Mouse (Mus musculus) G1E (cell line): ENCODE measurements around the gene Dnajb4. TPM values are rescaled to one million over a fixed set of nuclear protein-coding genes. Genes with fewer than 3 reads are reported as not detected.
"Not testable (repeated sequence)": the region's sequence is repeated elsewhere in the genome, so short reads cannot be mapped to it uniquely, and the experiment has no call there.

Experiments
- ATAC-seq: 2 replicates; pipeline ENCODE4 v1.8.0; 2016; ENCODE audit warnings: mild to moderate bottlenecking; ENCODE audit not compliant: insufficient number of reproducible peaks, poor library complexity, low FRiP score, severe bottlenecking; ENCODE audit errors: extremely low read depth
- DNase-seq: peaks from one replicate; pipeline ENCODE4 v3.0.0; 2012; ENCODE audit warnings: low spot score
- H3K27me3 ChIP-seq: 2 replicates; pipeline ENCODE4 v1.6.1; 2012; ENCODE audit warnings: mild to moderate bottlenecking, low read length, inconsistent platforms; ENCODE audit not compliant: insufficient read depth
- H3K36me3 ChIP-seq: replicated peaks from 2 replicates; pipeline ENCODE3; 2012; ENCODE audit warnings: mild to moderate bottlenecking, inconsistent platforms
- H3K4me1 ChIP-seq: 2 replicates; pipeline ENCODE4 v1.6.1; 2012; ENCODE audit warnings: low read depth, low read length, inconsistent platforms, mixed read lengths; ENCODE audit not compliant: insufficient read depth
- H3K4me3 ChIP-seq: 2 replicates; pipeline ENCODE4 v1.5.1; 2012; ENCODE audit warnings: low read depth, mild to moderate bottlenecking, inconsistent platforms, low read length, moderate library complexity, mixed read lengths
- H3K9me3 ChIP-seq: replicated peaks from 2 replicates; pipeline ENCODE4 v1.6.1; 2012; ENCODE audit warnings: inconsistent platforms
- CTCF ChIP-seq: IDR thresholded peaks from 2 replicates; pipeline ENCODE4 v1.5.1; 2012; ENCODE audit warnings: low read depth, low read length, inconsistent platforms, mixed read lengths
- GATA1 ChIP-seq: IDR thresholded peaks from 2 replicates; pipeline ENCODE4 v1.6.1; 2012; ENCODE audit warnings: borderline replicate concordance, low read length, inconsistent platforms, mixed read lengths
- GATA2 ChIP-seq: IDR thresholded peaks from 2 replicates; pipeline ENCODE4 v1.6.1; 2012; ENCODE audit warnings: low read depth, low read length, inconsistent platforms, borderline replicate concordance
- POLR2AphosphoS5 ChIP-seq: IDR thresholded peaks from 2 replicates; pipeline ENCODE4 v1.6.1; 2012; ENCODE audit warnings: low read depth, low read length, inconsistent platforms; ENCODE audit not compliant: insufficient replicate concordance
- TAL1 ChIP-seq: conservative IDR thresholded peaks from 2 replicates; pipeline ENCODE4 v1.6.1; 2012; ENCODE audit warnings: low read depth, low read length, inconsistent platforms, mixed read lengths
- polyA plus RNA-seq: library from polyadenylated mRNA; stranded (reverse); fragments of >175 nt; gene quantifications from 2 replicates; pipeline ENCODE4 v1.2.3, GENCODE M21; 2012
- total RNA-seq, 2 experiments: library from RNA; stranded (forward) in 1 of 2; stranded (reverse) in 1 of 2; fragments of 200-1000 nt in 1 of 2; fragments of >200 nt in 1 of 2; fragmentation: Nextera tagmentation in 1 of 2; gene quantifications; 2 replicates each; pipeline ENCODE4 v1.2.3; 2014 to 2017

The Dnajb4 gene
- total and polyA plus RNA-seq, 3 experiments = 1.3 to 27.3 (median 26.4) TPM

GRCm38 (mm10) chr3:152203411-152203810 is 6.7 kb downstream of the Dnajb4 start:
- Histone ChIP-seq H3K27me3 (no peaks in the 10 kb centered on the region), H3K4me3 (no peak overlapping the region), H3K9me3 (no peaks in the 10 kb centered on the region), H3K4me1 (peaks cover 20% of the 10 kb centered on the region), H3K36me3 (peaks cover 16% of the 10 kb centered on the region)
- ATAC-seq = no peak
- no peak for TF ChIP-seq CTCF
- no peak for TF ChIP-seq GATA1
- no peak for TF ChIP-seq TAL1
- TF ChIP-seq POLR2AphosphoS5 = no peak
- no peak for TF ChIP-seq GATA2
- DNase-seq = no peak

- Histone ChIP-seq H3K36me3 (peaks cover 14% of the 10 kb centered on the region), H3K4me3 (no peak overlapping the region), H3K27me3 (no peaks in the 10 kb centered on the region), H3K4me1 (peaks cover 16% of the 10 kb centered on the region), H3K9me3 (no peaks in the 10 kb centered on the region)
- DNase-seq = no peak
- ATAC-seq = no peak
- no peak for TF ChIP-seq POLR2AphosphoS5
- TF ChIP-seq GATA1 = no peak
- no peak for TF ChIP-seq CTCF
- TF ChIP-seq GATA2 = no peak
- TF ChIP-seq TAL1 = no peak
Measured at GRCm38 (mm10) chr3:152202942-152203341, 7.2 kb downstream of the Dnajb4 start.

GRCm38 (mm10) chr3:152201651-152202050 is 8.5 kb downstream of the Dnajb4 start:
- peaks cover 18% of the 10 kb centered on the region for H3K4me1 ChIP-seq
- no peak overlapping the region for H3K4me3 ChIP-seq
- DNase-seq (no peak), ATAC-seq (no peak)
- H3K27me3 ChIP-seq = no peaks in the 10 kb centered on the region
- no peaks in the 10 kb centered on the region for H3K9me3 ChIP-seq
- H3K36me3 ChIP-seq = peaks cover 4% of the 10 kb centered on the region
- TF ChIP-seq POLR2AphosphoS5 (no peak), GATA1 (no peak), CTCF (no peak), GATA2 (no peak), TAL1 (no peak)

GRCm38 (mm10) chr3:152201181-152201580 is 8.9 kb downstream of the Dnajb4 start:
- no peak for DNase-seq
- Histone ChIP-seq H3K4me1 (peaks cover 18% of the 10 kb centered on the region), H3K27me3 (no peaks in the 10 kb centered on the region), H3K9me3 (no peaks in the 10 kb centered on the region), H3K36me3 (peaks cover 2% of the 10 kb centered on the region), H3K4me3 (no peak overlapping the region)
- TF ChIP-seq POLR2AphosphoS5 (no peak), TAL1 (no peak), GATA2 (no peak), GATA1 (no peak)
- ATAC-seq = no peak

GRCm38 (mm10) chr3:152199125-152199524 is 11.0 kb downstream of the Dnajb4 start:
- DNase-seq (no peak), ATAC-seq (no peak)
- no peak overlapping the region for H3K4me3 ChIP-seq
- H3K27me3 ChIP-seq = no peaks in the 10 kb centered on the region
- peaks cover 11% of the 10 kb centered on the region for H3K4me1 ChIP-seq
- TF ChIP-seq GATA2 (no peak), CTCF (no peak), GATA1 (no peak), POLR2AphosphoS5 (no peak)
- H3K36me3 ChIP-seq = peaks cover 2% of the 10 kb centered on the region
- H3K9me3 ChIP-seq = no peaks in the 10 kb centered on the region

- not testable (repeated sequence) for DNase-seq, ATAC-seq, H3K36me3 ChIP-seq, H3K27me3 ChIP-seq, H3K9me3 ChIP-seq, H3K4me3 ChIP-seq, H3K4me1 ChIP-seq
Measured at GRCm38 (mm10) chr3:152197246-152197645, 12.9 kb downstream of the Dnajb4 start.

- ATAC-seq (peak; percentile 91), DNase-seq (peak; percentile 47)
- Histone ChIP-seq H3K4me3 (peak overlapping the region; percentile 60), H3K9me3 (no peaks in the 10 kb centered on the region), H3K27me3 (no peaks in the 10 kb centered on the region), H3K4me1 (peaks cover 10% of the 10 kb centered on the region), H3K36me3 (peaks cover under 1% of the 10 kb centered on the region)
- TF ChIP-seq GATA2 (no peak), GATA1 (no peak), CTCF (no peak), TAL1 (no peak), POLR2AphosphoS5 (no peak)
Measured at GRCm38 (mm10) chr3:152193635-152194097, 16.4 kb downstream of the Dnajb4 start.
